Mouse (Mus musculus): ENCODE measurements around the gene Plbd2.

- TF ChIP-seq CTCF (IDR thresholded peaks at IDR 0.05; ENCODE audit: extremely low read depth, insufficient read depth, insufficient read length, insufficient replicate concordance) (no peak), POLR2A (IDR thresholded peaks at IDR 0.05; ENCODE audit: low read depth, low read length) (no peak)
Observed at GRCm38 (mm10) chr5:120467026-120467425, 36.4 kb downstream of the Plbd2 start.
